In genomic region chr11:102221954-102222351, GRCm38 (mm10) we compare ENCODE assay signal across 11 mouse cellular contexts. TPM values are rescaled to one million over a fixed set of nuclear protein-coding genes. Genes with fewer than 3 reads are reported as not detected.
A peak's percentile ranks its signal among the peaks of the same experiment; 100 is the strongest.
DNase-seq lines count a peak whose midpoint lies in the region; ATAC-seq and TF ChIP-seq lines count a peak whose summit lies in the region.
"Had no signal": no experiment of that assay in that cellular context is flagged by ENCODE, and none has a peak within 500 bp of the region (broad histone marks: within the 10 kb centered on the region; RNA-seq: fewer than 3 reads in every experiment).

No protein-coding gene starts in this region.

- H3K36me3 ChIP-seq in G1E (replicated peaks): peaks cover 3% of the 10 kb centered on the region
- no peaks in the 10 kb centered on the region for H3K36me3 ChIP-seq in kidney, adult 2 months (ENCODE audit: control insufficient read depth, insufficient read depth, low read length)

- ATAC-seq in G1E (ENCODE audit: extremely low read depth, insufficient number of reproducible peaks, low FRiP score, poor library complexity, severe bottlenecking): no peak; the same call in 1 of the 2 replicates

- WGBS in kidney, adult 2 months: 40% methylated on average over 8 of the region's 8 CpGs

- no peak for TF ChIP-seq CTCF in layer of hippocampus, adult 2 months (conservative IDR thresholded peaks at IDR 0.05)
- no peak for TF ChIP-seq CTCF in G1E (IDR thresholded peaks at IDR 0.05; ENCODE audit: low read depth, low read length)
- no peak for TF ChIP-seq CTCF in kidney, adult 2 months (conservative IDR thresholded peaks at IDR 0.05; ENCODE audit: insufficient read depth, insufficient read length, low read depth, low read length)

- no peaks in the 10 kb centered on the region for H3K9me3 ChIP-seq in G1E (replicated peaks)
- H3K9me3 ChIP-seq: limb, embryonic 13.5 days had no signal

- DNase-seq in cerebellum, adult 11 months: peak; percentile 58
- DNase-seq in cerebellum, postnatal 14 days: no peak
- no peak for DNase-seq in layer of hippocampus, adult 2 months (ENCODE audit: low spot score in 2 of 2)
- DNase-seq in layer of hippocampus, adult 9-10 months (ENCODE audit: low spot score): no peak
- DNase-seq in G1E (ENCODE audit: low spot score): peak; percentile 66
- peak; percentile 69 for DNase-seq in kidney, adult 2 months
- no peak for DNase-seq in ovary, adult 18-20 months (ENCODE audit: low spot score)
- DNase-seq in gastrocnemius, postnatal 10 days: no peak

- TF ChIP-seq POLR2A in kidney, adult 2 months (IDR thresholded peaks at IDR 0.05; ENCODE audit: low read depth, low read length): no peak

- peaks cover 82% of the 10 kb centered on the region for H3K4me1 ChIP-seq in G1E (ENCODE audit: insufficient read depth, low read depth, low read length)
- H3K4me1 ChIP-seq in kidney, adult 2 months (ENCODE audit: control insufficient read depth, insufficient read depth, low read length): peaks cover 39% of the 10 kb centered on the region

- peak overlapping the region; percentile 95 for H3K27ac ChIP-seq in layer of hippocampus, adult 2 months
- H3K27ac ChIP-seq in kidney, adult 2 months (ENCODE audit: insufficient read depth, low read depth, low read length): no peak overlapping the region
- H3K27ac ChIP-seq: limb, embryonic 13.5 days had no signal

- no peak overlapping the region for H3K4me3 ChIP-seq in layer of hippocampus, adult 2 months
- peak overlapping the region; percentile 61; the same call in 1 of the 2 replicates for H3K4me3 ChIP-seq in G1E (ENCODE audit: low read depth, low read length)
- H3K4me3 ChIP-seq in kidney, adult 2 months (ENCODE audit: insufficient read depth, low read depth, low read length): no peak overlapping the region
- H3K4me3 ChIP-seq: limb, embryonic 13.5 days had no signal

- H3K27me3 ChIP-seq in G1E (ENCODE audit: insufficient read depth, low read length): peaks cover 34% of the 10 kb centered on the region
- no peaks in the 10 kb centered on the region for H3K27me3 ChIP-seq in kidney, adult 2 months (replicated peaks; ENCODE audit: control insufficient read depth, insufficient read depth, low read length)
- H3K27me3 ChIP-seq: limb, embryonic 13.5 days had no signal

RNA-seq across cellular contexts. Expression of gene Hdac5, which starts 8.0 kb away (rescaled TPM):
- 100 to 1,000 TPM; 233 to 243 TPM for total RNA-seq in layer of hippocampus, adult 2 months (2021)
- 20.5 and 30.7 TPM in 2 replicates for total RNA-seq in G1E (2014; fragmentation: Nextera tagmentation)
- total RNA-seq in G1E (2017): 24.0 and 24.4 TPM in 2 replicates
- 42.8 and 48.2 TPM in 2 replicates for polyA plus RNA-seq in G1E (2012)
- 69.2 TPM in 2 replicates for polyA plus RNA-seq in kidney, adult 2 months (2012; rRNA removed)
- 10 to 100 TPM; 68.5 to 86.9 TPM for total RNA-seq in gastrocnemius, postnatal 10 days (2021)

RNA-seq across cellular contexts. Expression of gene BC030867, which starts 26.7 kb away (rescaled TPM):
- 1 to 10 TPM; 1.0 to 1.1 TPM for total RNA-seq in layer of hippocampus, adult 2 months (2021)
- 42.5 and 45.0 TPM in 2 replicates for total RNA-seq in G1E (2014; fragmentation: Nextera tagmentation)
- 4.9 and 5.7 TPM in 2 replicates for total RNA-seq in G1E (2017)
- polyA plus RNA-seq in G1E (2012): 5.4 and 10.1 TPM in 2 replicates
- 0.41 and 0.81 TPM in 2 replicates for polyA plus RNA-seq in kidney, adult 2 months (2012; rRNA removed)
- 1 to 10 TPM in 1 of 2 experiments, under 1 TPM in 1; 0.99 to 1.2 TPM for total RNA-seq in gastrocnemius, postnatal 10 days (2021)
- total RNA-seq: gastrocnemius, adult 18-20 months had no signal

RNA-seq across cellular contexts. Expression of gene G6pc3, which starts 32.5 kb away (rescaled TPM):
- total RNA-seq in layer of hippocampus, adult 2 months (2021): 10 to 100 TPM; 58.2 to 59.7 TPM
- total RNA-seq in G1E (2014; fragmentation: Nextera tagmentation) (37.8 and 45.9 TPM in 2 replicates), G1E (2017) (12.4 and 13.1 TPM in 2 replicates)
- 14.6 and 14.8 TPM in 2 replicates for polyA plus RNA-seq in G1E (2012)
- 127 and 138 TPM in 2 replicates for polyA plus RNA-seq in kidney, adult 2 months (2012; rRNA removed)
- 10 to 100 TPM; 32.2 to 34.6 TPM for total RNA-seq in gastrocnemius, postnatal 10 days (2021)

RNA-seq across cellular contexts. Expression of gene Lsm12, which starts 36.9 kb away (rescaled TPM):
- 10 to 100 TPM; 56.6 to 56.9 TPM for total RNA-seq in layer of hippocampus, adult 2 months (2021)
- total RNA-seq in G1E (2014; fragmentation: Nextera tagmentation): 160 and 182 TPM in 2 replicates
- 44.1 and 51.8 TPM in 2 replicates for total RNA-seq in G1E (2017)
- 114 and 136 TPM in 2 replicates for polyA plus RNA-seq in G1E (2012)
- polyA plus RNA-seq in kidney, adult 2 months (2012; rRNA removed): 33.0 and 39.6 TPM in 2 replicates
- total RNA-seq in gastrocnemius, postnatal 10 days (2021): 10 to 100 TPM; 83.1 to 84.4 TPM

RNA-seq across cellular contexts. Expression of gene Asb16, which starts 46.6 kb away (rescaled TPM):
- 1 to 10 TPM; 2.0 TPM for total RNA-seq in layer of hippocampus, adult 2 months (2021)
- not detected in 2 replicates for total RNA-seq in G1E (2014; fragmentation: Nextera tagmentation)
- total RNA-seq in G1E (2017): 0.05 TPM in 1 of 2 replicates, not detected in the other
- polyA plus RNA-seq in G1E (2012): not detected in 2 replicates
- polyA plus RNA-seq in kidney, adult 2 months (2012; rRNA removed): 0.10 and 0.70 TPM in 2 replicates
- total RNA-seq in gastrocnemius, postnatal 10 days (2021): 10 to 100 TPM; 48.7 to 54.4 TPM
- polyA plus RNA-seq: C2C12 had no signal

Comparison
In these comparisons a context has a peak if more than half of its experiments do, and no peak if none do; other contexts are left out.
1. DNase-seq: peak in cerebellum, adult 11 months (single experiment), G1E (single experiment) and kidney, adult 2 months (single experiment); none in cerebellum, postnatal 14 days (0 of 2), layer of hippocampus, adult 2 months (0 of 2), layer of hippocampus, adult 9-10 months (single experiment), ovary, adult 18-20 months (single experiment) and gastrocnemius, postnatal 10 days (single experiment).